42 mouse cellular contexts compared by ENCODE assay signal in the genomic region with DNA sequence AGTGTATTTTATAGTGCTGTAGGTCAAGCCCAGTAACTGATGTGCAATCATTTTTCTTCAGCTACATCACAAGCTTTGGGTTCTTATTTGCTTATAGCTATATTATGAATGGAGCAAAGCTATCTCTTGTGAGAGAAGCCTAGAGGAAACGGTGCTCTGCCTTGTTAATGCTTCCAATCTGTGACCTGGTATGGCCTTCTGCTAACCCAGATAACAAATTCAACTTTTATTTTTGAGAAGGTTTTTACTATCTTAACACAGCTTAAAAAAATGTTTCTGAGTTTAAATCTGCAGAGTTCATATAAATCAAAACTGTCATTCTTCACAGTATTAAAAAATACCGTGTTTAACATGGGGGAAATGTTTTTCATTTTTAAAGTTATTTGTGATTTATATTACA. TPM values are rescaled to one million over a fixed set of nuclear protein-coding genes. Genes with fewer than 3 reads are reported as not detected.
"Had no signal": no experiment of that assay in that cellular context is flagged by ENCODE, and none has a peak within 500 bp of the region (broad histone marks: within the 10 kb centered on the region; RNA-seq: fewer than 3 reads in every experiment).

No protein-coding gene starts in this region.

- H3K36me3 ChIP-seq: intestine, embryonic 15.5 days had no signal

- H3K9me3 ChIP-seq: heart, embryonic 10.5 days; heart, embryonic 12.5 days; heart, embryonic 13.5 days; heart, embryonic 15.5 days; hindbrain, embryonic 10.5 days; hindbrain, embryonic 12.5 days; hindbrain, embryonic 13.5 days; hindbrain, embryonic 15.5 days; intestine, embryonic 15.5 days; kidney, embryonic 15.5 days had no signal

- H3K9ac ChIP-seq: heart, embryonic 12.5 days; heart, embryonic 13.5 days; heart, embryonic 15.5 days; hindbrain, embryonic 12.5 days; hindbrain, embryonic 13.5 days; hindbrain, embryonic 14.5 days; hindbrain, embryonic 15.5 days; intestine, embryonic 15.5 days; kidney, embryonic 15.5 days had no signal

- DNase-seq: heart, postnatal 10 days; heart, postnatal 14 days; heart, postnatal 36 days; heart, postnatal 4 days; kidney, adult 11 months; kidney, adult 18-20 months; kidney, adult 2 months; kidney, adult 8-10 months; kidney, adult 9 months; kidney, postnatal 10 days; kidney, postnatal 14 days; kidney, postnatal 25 days; kidney, postnatal 36 days; kidney, postnatal 4 days; layer of hippocampus, adult 9-11 months; layer of hippocampus, postnatal 36 days had no signal

- H3K4me1 ChIP-seq: heart, embryonic 10.5 days; heart, embryonic 12.5 days; heart, embryonic 13.5 days; heart, embryonic 15.5 days; hindbrain, embryonic 10.5 days; hindbrain, embryonic 12.5 days; hindbrain, embryonic 13.5 days; hindbrain, embryonic 15.5 days; intestine, embryonic 15.5 days; kidney, embryonic 15.5 days had no signal

- H3K27me3 ChIP-seq: heart, embryonic 12.5 days; heart, embryonic 13.5 days; heart, embryonic 15.5 days; hindbrain, embryonic 12.5 days; hindbrain, embryonic 13.5 days; hindbrain, embryonic 15.5 days; intestine, embryonic 15.5 days; kidney, embryonic 15.5 days had no signal

- H3K27ac ChIP-seq: heart, embryonic 10.5 days; heart, embryonic 13.5 days; heart, embryonic 15.5 days; hindbrain, embryonic 10.5 days; hindbrain, embryonic 12.5 days; hindbrain, embryonic 13.5 days; hindbrain, embryonic 14.5 days; hindbrain, embryonic 15.5 days; hindbrain, postnatal 0 days; intestine, embryonic 15.5 days; kidney, embryonic 15.5 days; kidney, postnatal 0 days; layer of hippocampus, adult 2 months; left cerebral cortex, adult 2 months had no signal

- ATAC-seq: hindbrain, embryonic 16.5 days; hindbrain, postnatal 0 days; inflammation-experienced regulatory T-cells, adult 6 months; intestine, embryonic 15.5 days; intestine, embryonic 16.5 days; intestine, postnatal 0 days had no signal

- H3K4me3 ChIP-seq: heart, embryonic 10.5 days; heart, embryonic 12.5 days; heart, embryonic 13.5 days; heart, embryonic 15.5 days; hindbrain, embryonic 10.5 days; hindbrain, embryonic 12.5 days; hindbrain, embryonic 13.5 days; hindbrain, embryonic 15.5 days; intestine, embryonic 15.5 days; kidney, embryonic 15.5 days; layer of hippocampus, adult 2 months; left cerebral cortex, adult 2 months had no signal

- H3K4me2 ChIP-seq: heart, embryonic 11.5 days; heart, embryonic 12.5 days; heart, embryonic 13.5 days; heart, embryonic 15.5 days; hindbrain, embryonic 12.5 days; hindbrain, embryonic 13.5 days; hindbrain, embryonic 14.5 days; hindbrain, embryonic 15.5 days; intestine, embryonic 15.5 days; kidney, embryonic 15.5 days had no signal

RNA-seq across cellular contexts. Expression of a gene that starts 59.5 kb away (rescaled TPM):
- total RNA-seq: heart, postnatal 25 days; heart, postnatal 36 days; hematopoietic stem cell, adult 5-6 weeks had no signal
- polyA plus RNA-seq: heart, embryonic 13.5 days; heart, embryonic 14.5 days; heart, embryonic 16.5 days; hindbrain, embryonic 10.5 days; inflammation-experienced regulatory T-cells, adult 6 months; intestine, embryonic 16.5 days; kidney, embryonic 16.5 days; large intestine, adult 2 months had no signal
